Mouse (Mus musculus) neural tube, embryonic 13.5 days (tissue): ENCODE measurements around the gene Tmem135. TPM values are rescaled to one million over a fixed set of nuclear protein-coding genes. Genes with fewer than 3 reads are reported as not detected.

Experiments
- ATAC-seq: fragments of 200-750 bp; cut with Nextera tagmentation; 2 replicates; pipeline ENCODE4 v1.8.0; 2017; ENCODE audit warnings: low read depth, mild to moderate bottlenecking, moderate TSS enrichment, moderate library complexity
- H3K27ac ChIP-seq: fragments of 300-500 bp; sonication (generic); replicated peaks from 2 replicates; pipeline ENCODE4 v1.5.1; 2015; ENCODE audit warnings: moderate library complexity, mild to moderate bottlenecking, inconsistent platforms
- H3K27me3 ChIP-seq: fragments of 300-500 bp; sonication (generic); 2 replicates; pipeline ENCODE4 v1.6.1; 2015; ENCODE audit warnings: mild to moderate bottlenecking, inconsistent platforms
- H3K36me3 ChIP-seq: fragments of 300-500 bp; sonication (generic); 2 replicates; pipeline ENCODE4 v1.6.1; 2015; ENCODE audit warnings: mild to moderate bottlenecking, inconsistent platforms
- H3K4me1 ChIP-seq: fragments of 300-500 bp; sonication (generic); replicated peaks from 2 replicates; pipeline ENCODE4 v1.6.1; 2015; ENCODE audit warnings: inconsistent platforms
- H3K4me2 ChIP-seq: fragments of 300-500 bp; sonication (generic); 2 replicates; pipeline ENCODE4 v1.6.1; 2015; ENCODE audit warnings: inconsistent platforms, mild to moderate bottlenecking, moderate library complexity
- H3K4me3 ChIP-seq: fragments of 300-500 bp; sonication (generic); 2 replicates; pipeline ENCODE4 v1.5.1; 2015; ENCODE audit warnings: mild to moderate bottlenecking, inconsistent platforms
- H3K9ac ChIP-seq: fragments of 300-500 bp; sonication (generic); 2 replicates; pipeline ENCODE4 v1.6.1; 2015; ENCODE audit warnings: moderate library complexity, mild to moderate bottlenecking, inconsistent platforms
- H3K9me3 ChIP-seq: fragments of 300-500 bp; sonication (generic); 2 replicates; pipeline ENCODE4 v1.6.1; 2016; ENCODE audit warnings: inconsistent platforms
- WGBS: fragments of 180-500 bp; shearing (Covaris S2); methylation state at CpG from one replicate; pipeline ENCODE4 v1.1.7; 2015; 5-methylcytosine and 5-hydroxymethylcytosine counted together
- polyA plus RNA-seq: library from polyadenylated mRNA; unstranded; fragments of >200 nt; fragmentation: Nextera tagmentation; extraction: Ambion mirVana; gene quantifications from 2 replicates; pipeline ENCODE4 v1.2.1, GENCODE M21; 2015

The Tmem135 gene
- polyA plus RNA-seq, 1 experiment from 2014 or later, result 21.3 TPM

DNA sequence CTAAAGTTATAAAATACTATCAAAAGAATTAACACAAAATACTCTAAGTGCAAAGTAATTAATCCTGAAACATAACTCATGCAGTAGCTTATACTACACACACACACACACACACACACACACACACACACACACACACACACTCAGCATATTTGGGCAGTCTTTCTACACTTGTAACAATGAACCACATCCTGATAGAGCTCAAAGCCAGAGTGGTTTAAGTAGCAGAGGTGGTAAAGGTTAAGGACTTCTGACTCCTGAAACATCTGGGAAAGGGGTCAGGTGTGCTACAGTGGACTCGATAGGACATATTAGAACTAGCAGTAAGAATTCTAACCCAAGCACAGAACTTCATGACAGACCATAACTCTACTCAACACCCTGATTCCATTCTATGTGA lies 181.4 kb downstream of the Tmem135 start:
- Histone ChIP-seq H3K4me1 (no peaks in the 10 kb centered on the region), H3K4me2 (no peak overlapping the region), H3K9ac (no peak overlapping the region), H3K4me3 (no peak overlapping the region), H3K9me3 (no peaks in the 10 kb centered on the region), H3K36me3 (no peaks in the 10 kb centered on the region), H3K27me3 (no peaks in the 10 kb centered on the region), H3K27ac (no peak overlapping the region)
- no peak for ATAC-seq
- 89% methylated on average over 1 of the region's 1 CpGs for WGBS

DNA sequence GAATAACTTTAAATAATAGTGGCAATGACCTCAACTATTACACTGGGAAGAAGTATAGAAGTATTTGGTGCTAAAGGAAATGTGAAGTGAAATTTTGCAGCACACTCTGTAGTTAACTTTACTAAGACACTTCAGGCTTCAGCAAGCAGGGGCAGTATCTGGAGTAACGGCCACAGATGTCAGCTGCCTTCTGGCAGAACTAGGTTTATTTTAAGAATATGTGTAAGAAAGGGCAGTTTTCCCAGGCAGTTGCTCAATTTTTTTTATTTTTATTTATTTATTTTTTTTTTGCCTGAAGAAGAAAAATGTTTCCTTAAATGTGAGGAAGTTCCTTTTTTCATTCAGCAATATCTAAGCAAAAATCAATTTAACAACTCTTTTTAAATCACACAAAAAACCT lies 187.4 kb downstream of the Tmem135 start:
- no peak for ATAC-seq
- no peak overlapping the region for H3K4me3 ChIP-seq
- no peaks in the 10 kb centered on the region for H3K9me3 ChIP-seq
- no peak overlapping the region for H3K27ac ChIP-seq
- WGBS, result 68% methylated on average over 1 of the region's 1 CpGs
- no peaks in the 10 kb centered on the region for H3K27me3 ChIP-seq
- H3K4me1 ChIP-seq, result peaks cover 10% of the 10 kb centered on the region
- no peak overlapping the region for H3K4me2 ChIP-seq
- no peak overlapping the region for H3K9ac ChIP-seq
- no peaks in the 10 kb centered on the region for H3K36me3 ChIP-seq

DNA sequence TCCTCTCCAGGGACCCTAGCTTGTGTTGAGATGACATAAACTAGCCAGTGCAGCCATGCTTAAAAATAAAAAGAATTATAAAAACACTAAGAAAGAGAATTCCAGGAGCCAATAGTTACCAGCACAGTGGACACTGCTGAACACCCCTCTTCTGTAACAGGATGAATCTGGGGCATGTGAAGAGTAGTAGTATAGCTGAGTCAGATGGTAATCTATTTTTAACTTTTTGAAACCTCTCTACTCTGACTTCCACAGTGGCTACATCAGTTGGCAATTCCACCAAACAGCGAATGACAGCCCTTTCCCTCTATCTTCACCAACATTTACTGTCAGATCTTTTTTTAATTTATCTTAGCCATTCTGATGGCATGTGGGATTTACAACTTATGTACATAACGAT lies 187.9 kb downstream of the Tmem135 start:
- no peaks in the 10 kb centered on the region for H3K9me3 ChIP-seq
- H3K9ac ChIP-seq, result no peak overlapping the region
- H3K36me3 ChIP-seq, result no peaks in the 10 kb centered on the region
- H3K4me1 ChIP-seq, result peaks cover 10% of the 10 kb centered on the region
- no peaks in the 10 kb centered on the region for H3K27me3 ChIP-seq
- WGBS, result 90% methylated on average over 2 of the region's 2 CpGs
- no peak overlapping the region for H3K4me2 ChIP-seq
- H3K27ac ChIP-seq, result no peak overlapping the region
- no peak for ATAC-seq
- H3K4me3 ChIP-seq, result no peak overlapping the region

DNA sequence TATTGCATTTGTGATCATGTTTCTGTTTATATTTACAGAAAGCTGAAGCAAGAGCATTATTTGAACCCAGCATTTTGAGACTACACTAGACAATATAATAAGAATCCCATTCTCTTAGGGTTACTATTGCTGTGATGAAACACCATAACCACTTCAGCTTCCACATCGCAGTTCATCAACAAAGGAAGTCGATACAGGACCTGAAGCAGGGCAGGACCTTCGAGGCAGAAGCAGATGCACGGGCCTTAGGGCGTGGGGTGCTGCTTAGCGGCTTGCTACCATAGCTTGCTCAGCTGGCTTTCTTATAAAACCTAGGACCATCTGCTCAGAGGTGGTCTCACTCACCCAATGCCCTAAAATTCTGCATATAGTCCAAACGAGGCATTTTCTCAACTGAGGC lies 188.3 kb downstream of the Tmem135 start:
- no peak overlapping the region for H3K4me3 ChIP-seq
- H3K36me3 ChIP-seq, result no peaks in the 10 kb centered on the region
- no peak for ATAC-seq
- H3K9ac ChIP-seq, result no peak overlapping the region
- 57% methylated on average over 7 of the region's 7 CpGs for WGBS
- H3K27me3 ChIP-seq, result no peaks in the 10 kb centered on the region
- H3K9me3 ChIP-seq, result no peaks in the 10 kb centered on the region
- H3K4me1 ChIP-seq, result peaks cover 14% of the 10 kb centered on the region
- no peak overlapping the region for H3K4me2 ChIP-seq
- H3K27ac ChIP-seq, result no peak overlapping the region

DNA sequence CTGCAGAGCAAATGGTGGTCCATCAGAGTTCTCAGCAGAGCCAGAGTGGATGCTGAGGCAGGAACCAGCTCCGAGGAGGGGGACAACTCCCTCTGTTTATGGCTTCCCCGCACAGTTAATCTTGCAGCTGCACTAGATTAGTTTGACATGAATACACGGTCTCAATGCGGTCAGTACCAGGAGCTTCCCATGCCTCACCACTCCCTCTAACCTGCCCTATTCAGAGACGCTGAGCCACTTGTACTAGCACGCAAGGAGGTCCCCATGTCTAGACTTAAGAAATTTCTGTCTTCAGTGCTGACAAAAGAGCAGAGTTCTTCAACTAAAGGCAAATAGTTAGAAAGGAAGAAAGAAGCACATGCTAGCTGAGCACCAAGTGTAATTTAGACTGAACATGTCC lies 193.5 kb downstream of the Tmem135 start:
- no peak for ATAC-seq
- Histone ChIP-seq H3K4me1 (peaks cover 17% of the 10 kb centered on the region), H3K4me3 (no peak overlapping the region), H3K27me3 (no peaks in the 10 kb centered on the region), H3K27ac (no peak overlapping the region), H3K4me2 (no peak overlapping the region), H3K36me3 (no peaks in the 10 kb centered on the region), H3K9ac (no peak overlapping the region), H3K9me3 (no peaks in the 10 kb centered on the region)
- WGBS, result 31% methylated on average over 6 of the region's 6 CpGs

DNA sequence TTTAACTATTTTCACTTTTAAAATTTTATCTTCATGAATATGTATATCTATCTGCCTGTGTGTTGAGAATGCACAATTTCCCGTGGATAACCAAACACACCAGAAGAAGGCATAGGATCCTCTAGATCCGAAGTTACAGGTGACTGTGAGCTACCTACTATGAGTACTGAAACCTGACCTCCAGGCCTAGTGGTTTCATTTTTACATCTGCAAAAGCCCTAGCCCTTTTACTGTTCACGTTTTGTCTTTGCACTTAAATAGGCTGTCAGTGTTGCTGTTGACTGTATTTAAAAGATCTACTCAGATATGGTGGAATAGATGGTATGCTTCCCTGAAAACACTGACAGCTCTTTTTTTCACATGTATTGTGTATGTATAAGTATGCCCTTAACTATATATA lies 197.9 kb downstream of the Tmem135 start:
- Histone ChIP-seq H3K9me3 (no peaks in the 10 kb centered on the region), H3K36me3 (no peaks in the 10 kb centered on the region), H3K9ac (no peak overlapping the region), H3K4me1 (peaks cover 15% of the 10 kb centered on the region), H3K4me2 (no peak overlapping the region), H3K4me3 (no peak overlapping the region), H3K27me3 (no peaks in the 10 kb centered on the region), H3K27ac (no peak overlapping the region)
- ATAC-seq, result no peak
- 90% methylated on average over 3 of the region's 3 CpGs for WGBS

DNA sequence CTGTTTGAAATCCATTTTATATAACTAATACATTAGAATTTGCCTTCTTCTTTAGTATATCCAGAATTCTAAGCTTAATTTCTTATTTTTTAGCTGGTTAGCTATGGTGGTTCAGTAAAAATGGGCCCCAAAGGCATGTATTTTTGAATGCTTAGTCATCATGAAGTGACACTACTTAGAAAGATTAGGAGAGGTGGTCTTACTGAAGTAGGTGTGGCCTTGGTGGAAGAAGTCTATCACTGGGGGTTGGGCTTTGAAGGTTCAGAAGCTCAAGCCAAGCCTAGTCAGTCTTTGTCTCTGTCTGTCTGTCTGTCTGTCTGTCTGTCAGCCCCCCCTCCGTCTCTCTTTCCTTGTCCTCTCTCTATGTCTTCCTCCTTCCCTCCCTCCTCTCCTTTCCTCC lies 198.6 kb downstream of the Tmem135 start:
- no peak overlapping the region for H3K4me3 ChIP-seq
- H3K4me2 ChIP-seq, result no peak overlapping the region
- no peaks in the 10 kb centered on the region for H3K27me3 ChIP-seq
- H3K4me1 ChIP-seq, result peaks cover 8% of the 10 kb centered on the region
- ATAC-seq, result no peak
- H3K27ac ChIP-seq, result no peak overlapping the region
- no peaks in the 10 kb centered on the region for H3K9me3 ChIP-seq
- no peak overlapping the region for H3K9ac ChIP-seq
- no peaks in the 10 kb centered on the region for H3K36me3 ChIP-seq
- 87% methylated on average over 1 of the region's 1 CpGs for WGBS

DNA sequence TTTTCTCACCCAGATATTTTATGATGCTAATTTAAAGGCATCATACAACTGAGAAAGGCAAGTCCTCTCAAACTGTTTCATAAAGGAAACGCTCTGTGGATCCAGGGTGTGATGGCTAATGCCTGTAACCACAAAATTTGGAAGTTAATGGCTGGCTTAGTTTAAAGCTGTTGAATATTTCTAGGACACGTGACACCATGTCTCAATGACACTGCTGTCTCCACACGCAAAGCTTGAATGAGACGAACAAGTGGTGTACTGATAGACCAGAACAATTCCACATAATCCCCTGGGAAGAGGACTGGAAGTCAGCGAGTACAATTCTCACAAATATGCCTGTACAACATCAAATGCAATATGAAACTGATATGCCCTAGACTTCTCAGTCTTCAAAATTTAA lies 200.9 kb downstream of the Tmem135 start:
- ATAC-seq, result no peak
- Histone ChIP-seq H3K9ac (no peak overlapping the region), H3K9me3 (no peaks in the 10 kb centered on the region), H3K36me3 (no peaks in the 10 kb centered on the region), H3K4me3 (no peak overlapping the region), H3K27me3 (no peaks in the 10 kb centered on the region), H3K4me2 (no peak overlapping the region), H3K4me1 (0 out of 2 replicates have a peak, but pooled peaks cover 6% of the 10 kb centered on the region), H3K27ac (no peak overlapping the region)
- WGBS, result 85% methylated on average over 5 of the region's 5 CpGs

DNA sequence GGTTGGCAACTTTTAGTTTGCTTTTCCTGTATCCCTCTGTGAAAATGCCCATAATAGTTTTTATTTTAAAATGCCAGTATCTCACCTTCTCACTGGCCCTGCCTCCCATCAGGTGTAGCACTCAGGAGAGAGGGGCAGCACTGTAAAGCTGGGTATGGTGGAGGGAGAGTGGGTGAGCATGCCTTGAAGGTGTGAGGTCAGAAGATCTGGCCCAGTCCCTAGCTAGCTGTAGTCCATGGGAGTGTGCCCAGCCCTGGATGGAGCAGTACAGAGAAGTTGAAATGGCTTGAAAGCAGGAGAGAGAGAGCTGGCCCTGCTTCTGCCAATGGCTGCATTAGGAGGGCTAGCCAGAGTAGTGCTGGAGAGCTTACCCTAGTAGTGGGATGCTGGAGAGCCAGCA lies 202.1 kb downstream of the Tmem135 start:
- Histone ChIP-seq H3K27me3 (no peaks in the 10 kb centered on the region), H3K4me2 (no peak overlapping the region), H3K27ac (no peak overlapping the region), H3K36me3 (no peaks in the 10 kb centered on the region), H3K4me1 (no peaks in the 10 kb centered on the region), H3K9ac (no peak overlapping the region), H3K9me3 (no peaks in the 10 kb centered on the region), H3K4me3 (no peak overlapping the region)
- no peak for ATAC-seq

DNA sequence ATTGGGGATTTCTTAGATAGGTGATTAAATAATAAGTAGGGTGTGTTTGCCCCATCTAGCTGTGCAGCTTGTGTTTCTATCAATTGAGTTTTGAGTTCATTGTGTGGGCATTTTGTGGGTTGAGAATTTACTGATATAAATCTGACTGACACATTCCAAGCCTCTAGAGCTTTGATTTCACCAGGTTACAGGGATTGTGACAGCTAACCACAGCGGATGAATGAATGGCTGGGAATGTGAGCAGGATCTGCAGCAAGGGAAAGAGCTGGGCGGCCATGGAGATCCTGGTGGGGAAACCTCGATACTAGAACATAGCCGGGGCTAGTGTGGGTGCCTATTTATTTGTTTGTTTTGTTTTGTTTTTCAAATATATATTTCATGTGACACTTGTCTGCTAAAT lies 205.5 kb downstream of the Tmem135 start:
- ATAC-seq, result no peak
- no peak overlapping the region for H3K9ac ChIP-seq

DNA sequence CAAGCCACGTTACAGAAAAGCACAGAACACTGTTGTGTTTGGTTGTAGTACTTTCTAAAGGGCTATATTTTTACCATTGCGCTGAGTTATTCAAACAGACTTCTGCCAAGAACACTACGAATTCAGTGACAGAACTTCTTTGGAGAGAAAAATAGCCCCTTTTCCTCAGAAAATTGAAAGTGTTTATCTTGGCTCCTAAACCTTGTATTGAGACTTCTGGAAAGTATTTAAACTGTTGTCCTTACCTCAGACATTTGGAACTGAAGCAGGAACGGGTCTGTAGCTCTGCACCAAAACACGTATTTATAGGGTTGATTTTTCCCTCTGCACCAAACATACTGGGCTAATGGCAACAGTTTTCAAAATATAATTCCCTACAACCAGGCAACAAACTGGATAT lies 210.6 kb downstream of the Tmem135 start:
- no peaks in the 10 kb centered on the region for H3K36me3 ChIP-seq
- H3K4me3 ChIP-seq, result no peak overlapping the region
- no peak overlapping the region for H3K4me2 ChIP-seq
- H3K4me1 ChIP-seq, result peaks cover 8% of the 10 kb centered on the region; the same call in 1 of the 2 replicates
- no peak overlapping the region for H3K9ac ChIP-seq
- H3K9me3 ChIP-seq, result no peaks in the 10 kb centered on the region
- ATAC-seq, result no peak
- 74% methylated on average over 5 of the region's 5 CpGs for WGBS
- H3K27me3 ChIP-seq, result no peaks in the 10 kb centered on the region
- no peak overlapping the region for H3K27ac ChIP-seq

More for the DNA sequence above, 205.5 kb downstream of the Tmem135 start:
- peaks cover 8% of the 10 kb centered on the region; the same call in 1 of the 2 replicates for H3K4me1 ChIP-seq
- H3K9me3 ChIP-seq, result no peaks in the 10 kb centered on the region
- no peak overlapping the region for H3K27ac ChIP-seq
- WGBS, result 89% methylated on average over 4 of the region's 4 CpGs
- H3K4me2 ChIP-seq, result no peak overlapping the region
- H3K4me3 ChIP-seq, result no peak overlapping the region
- H3K36me3 ChIP-seq, result no peaks in the 10 kb centered on the region
- no peaks in the 10 kb centered on the region for H3K27me3 ChIP-seq

DNA sequence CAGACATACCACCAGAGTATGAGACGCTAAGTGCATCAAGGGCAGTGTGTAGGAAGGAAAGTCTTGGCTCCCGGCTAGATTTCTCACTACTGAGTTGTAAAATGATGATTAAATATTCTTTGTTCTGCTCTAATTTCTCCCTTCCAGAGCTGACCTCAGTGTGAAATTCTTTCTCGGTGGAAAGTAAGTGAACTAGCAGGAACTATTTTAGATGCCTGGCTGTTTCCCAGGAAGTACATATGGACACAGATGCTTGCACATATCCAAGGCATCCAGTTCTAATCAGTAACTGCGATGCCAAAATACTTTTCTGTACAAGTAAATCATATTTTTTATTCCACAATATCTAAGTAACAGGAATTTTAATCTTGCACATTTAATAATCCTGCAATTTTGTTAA lies 220.1 kb downstream of the Tmem135 start:
- H3K4me3 ChIP-seq, result no peak overlapping the region
- no peaks in the 10 kb centered on the region for H3K36me3 ChIP-seq
- no peak overlapping the region for H3K27ac ChIP-seq
- H3K4me1 ChIP-seq, result no peaks in the 10 kb centered on the region
- no peaks in the 10 kb centered on the region for H3K27me3 ChIP-seq
- H3K4me2 ChIP-seq, result no peak overlapping the region
- H3K9me3 ChIP-seq, result no peaks in the 10 kb centered on the region
- H3K9ac ChIP-seq, result no peak overlapping the region
- 80% methylated on average over 4 of the region's 4 CpGs for WGBS
- ATAC-seq, result no peak

DNA sequence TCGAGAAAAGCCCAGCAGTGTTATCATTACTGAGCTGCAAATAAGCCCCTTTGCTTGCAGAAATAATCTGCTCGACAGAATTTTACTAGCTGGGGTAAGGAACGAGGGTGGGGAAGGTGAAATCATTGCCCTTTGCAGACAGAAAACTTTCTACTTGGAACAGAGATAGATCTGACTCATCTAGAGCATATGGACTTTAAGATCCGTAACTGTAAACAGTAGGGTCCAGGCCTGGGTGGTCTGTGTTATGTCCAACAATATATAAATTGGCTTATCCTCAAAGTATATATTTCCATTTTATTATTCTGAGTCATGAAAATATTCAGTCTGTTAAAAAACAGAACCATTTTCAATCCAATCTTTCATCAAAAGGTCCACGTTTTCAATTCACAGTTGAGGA lies 221.1 kb downstream of the Tmem135 start:
- Histone ChIP-seq H3K27ac (no peak overlapping the region), H3K36me3 (no peaks in the 10 kb centered on the region), H3K9ac (no peak overlapping the region), H3K4me2 (no peak overlapping the region), H3K9me3 (no peaks in the 10 kb centered on the region), H3K27me3 (no peaks in the 10 kb centered on the region), H3K4me3 (no peak overlapping the region), H3K4me1 (no peaks in the 10 kb centered on the region)
- 78% methylated on average over 5 of the region's 5 CpGs for WGBS
- ATAC-seq, result no peak
